Mouse (Mus musculus) kidney, embryonic 14.5 days (tissue): ENCODE data around the gene Camsap2. TPM values are rescaled to one million over a fixed set of nuclear protein-coding genes. Genes with fewer than 3 reads are reported as not detected.

Experiments
- ATAC-seq: fragments of 200-750 bp; cut with Nextera tagmentation; 2 replicates; pipeline ENCODE4 v1.8.0; 2017; ENCODE audit warnings: moderate number of reproducible peaks, mild to moderate bottlenecking, moderate TSS enrichment, moderate library complexity; ENCODE audit not compliant: low FRiP score, low TSS enrichment
- H3K27ac ChIP-seq: fragments of 300-500 bp; sonication (generic); 2 replicates; pipeline ENCODE4 v1.5.1; 2014; ENCODE audit warnings: low read depth, mild to moderate bottlenecking, low read length, moderate library complexity, mixed read lengths
- H3K27me3 ChIP-seq: fragments of 300-500 bp; sonication (generic); 2 replicates; pipeline ENCODE4 v1.6.1; 2014; ENCODE audit warnings: mild to moderate bottlenecking, low read length; ENCODE audit not compliant: control insufficient read depth, insufficient read depth
- H3K36me3 ChIP-seq: fragments of 300-500 bp; sonication (generic); 2 replicates; pipeline ENCODE4 v1.6.1; 2014; ENCODE audit warnings: low read length, mixed read lengths; ENCODE audit not compliant: control insufficient read depth, insufficient read depth
- H3K4me1 ChIP-seq: fragments of 300-500 bp; sonication (generic); 2 replicates; pipeline ENCODE4 v1.6.1; 2014; ENCODE audit warnings: low read length, mixed read lengths; ENCODE audit not compliant: control insufficient read depth, insufficient read depth
- H3K4me2 ChIP-seq: fragments of 300-500 bp; sonication (generic); replicated peaks from 2 replicates; pipeline ENCODE4 v1.6.1; 2014; ENCODE audit warnings: low read depth, mild to moderate bottlenecking, low read length
- H3K4me3 ChIP-seq: fragments of 300-500 bp; sonication (generic); 2 replicates; pipeline ENCODE4 v1.5.1; 2014; ENCODE audit warnings: mild to moderate bottlenecking, low read length
- H3K9ac ChIP-seq: fragments of 300-500 bp; sonication (generic); 2 replicates; pipeline ENCODE4 v1.6.1; 2014; ENCODE audit warnings: low read depth, mild to moderate bottlenecking, low read length, moderate library complexity
- H3K9me3 ChIP-seq: fragments of 300-500 bp; sonication (generic); 2 replicates; pipeline ENCODE4 v1.6.1; 2016; ENCODE audit warnings: low read length; ENCODE audit not compliant: control insufficient read depth
- WGBS: fragments of 180-500 bp; shearing (Covaris S2); extraction: QIAGEN DNeasy Blood & Tissue Kit; methylation state at CpG from one replicate; pipeline ENCODE4 v1.1.7; 2014; 5-methylcytosine and 5-hydroxymethylcytosine counted together
- polyA plus RNA-seq: library from polyadenylated mRNA; unstranded; fragments of >200 nt; fragmentation: Nextera tagmentation; extraction: Ambion mirVana; gene quantifications from 2 replicates; pipeline ENCODE4 v1.2.1, GENCODE M21; 2014

Camsap2 gene
- polyA plus RNA-seq, 1 experiment from 2014 or later, result 19.1 TPM

- H3K9me3 ChIP-seq, result no peaks in the 10 kb centered on the region
- H3K36me3 ChIP-seq, result no peaks in the 10 kb centered on the region
- no peak overlapping the region for H3K4me3 ChIP-seq
- no peak overlapping the region for H3K9ac ChIP-seq
- 94% methylated on average over 3 of the region's 3 CpGs for WGBS
- no peak for ATAC-seq
- H3K27ac ChIP-seq, result no peak overlapping the region
- H3K4me1 ChIP-seq, result no peaks in the 10 kb centered on the region
- H3K27me3 ChIP-seq, result no peaks in the 10 kb centered on the region
- no peak overlapping the region for H3K4me2 ChIP-seq
Observed at GRCm38 (mm10) chr1:136365986-136366385, 20.1 kb upstream of the Camsap2 start.

DNA sequence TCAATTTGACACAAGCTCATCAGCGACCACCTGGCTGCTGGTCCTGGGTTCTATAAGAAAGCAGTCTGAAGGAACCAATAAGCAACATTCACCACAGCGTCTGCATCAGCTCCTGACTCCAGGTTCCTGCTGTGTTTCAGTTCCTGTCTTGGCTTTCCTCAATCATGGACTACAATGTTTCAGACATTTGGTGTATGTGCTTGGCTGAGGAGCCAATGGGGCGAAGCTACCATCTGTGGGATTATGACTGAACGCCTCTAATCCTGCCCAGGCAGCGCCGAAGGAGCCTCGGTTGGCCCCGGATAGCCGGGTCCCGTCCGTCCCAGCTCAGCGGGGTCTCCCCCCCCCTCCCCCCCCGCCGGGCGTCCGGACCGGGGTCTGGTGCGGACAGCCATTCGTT, 18.8 kb upstream of the Camsap2 start:
- H3K9ac ChIP-seq, result no peak overlapping the region
- no peak overlapping the region for H3K27ac ChIP-seq
- no peaks in the 10 kb centered on the region for H3K4me1 ChIP-seq
- H3K9me3 ChIP-seq, result no peaks in the 10 kb centered on the region
- ATAC-seq, result no peak
- 75% methylated on average over 19 of the region's 19 CpGs for WGBS
- H3K4me3 ChIP-seq, result no peak overlapping the region
- no peaks in the 10 kb centered on the region for H3K27me3 ChIP-seq
- no peaks in the 10 kb centered on the region for H3K36me3 ChIP-seq
- no peak overlapping the region for H3K4me2 ChIP-seq

DNA sequence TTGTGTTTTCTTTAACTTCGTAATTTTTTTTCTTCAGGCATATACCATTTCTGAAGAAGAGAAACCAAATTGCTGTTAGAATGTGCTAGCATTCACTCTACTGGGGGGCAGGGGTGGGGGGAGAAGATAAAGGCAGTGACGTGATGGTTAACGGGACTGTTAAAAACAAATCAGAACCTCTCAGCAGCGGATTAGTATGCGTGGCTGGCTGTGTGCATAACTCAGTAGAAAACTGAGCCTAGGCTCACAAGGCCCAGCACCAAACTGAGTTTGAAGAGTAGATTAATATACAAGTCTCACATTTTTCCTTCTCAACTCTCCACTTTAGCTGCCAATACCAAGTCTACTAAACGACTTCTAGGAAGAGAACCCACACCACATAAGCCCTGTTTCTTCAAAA, 17.1 kb upstream of the Camsap2 start:
- no peak overlapping the region for H3K9ac ChIP-seq
- H3K27ac ChIP-seq, result no peak overlapping the region
- H3K4me3 ChIP-seq, result no peak overlapping the region
- no peak for ATAC-seq
- no peaks in the 10 kb centered on the region for H3K9me3 ChIP-seq
- no peak overlapping the region for H3K4me2 ChIP-seq
- H3K4me1 ChIP-seq, result no peaks in the 10 kb centered on the region
- H3K36me3 ChIP-seq, result no peaks in the 10 kb centered on the region
- H3K27me3 ChIP-seq, result no peaks in the 10 kb centered on the region
- 73% methylated on average over 6 of the region's 6 CpGs for WGBS

- ATAC-seq, result no peak
Observed at GRCm38 (mm10) chr1:136362567-136362966, 16.7 kb upstream of the Camsap2 start.

DNA sequence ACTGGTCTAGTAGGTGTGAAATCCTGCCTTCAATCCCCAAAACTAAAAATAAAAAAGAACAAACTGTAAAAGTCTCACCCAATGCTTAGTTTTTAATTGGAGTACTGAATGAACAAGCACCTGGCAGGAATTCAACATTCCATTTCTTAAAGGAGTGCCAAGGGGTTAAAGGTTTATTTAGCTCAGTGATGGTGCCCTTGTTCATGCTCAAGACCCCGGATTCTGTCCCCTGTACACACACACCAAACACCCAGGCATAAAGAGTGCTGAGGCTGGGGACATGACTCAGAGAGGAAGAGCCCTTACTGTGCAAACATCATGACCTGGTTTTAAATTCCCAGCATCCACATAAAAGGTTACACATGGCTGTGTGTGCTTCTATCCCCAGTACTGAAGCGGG, 15.5 kb upstream of the Camsap2 start:
- no peak overlapping the region for H3K27ac ChIP-seq
- ATAC-seq, result no peak
- H3K27me3 ChIP-seq, result no peaks in the 10 kb centered on the region
- H3K36me3 ChIP-seq, result no peaks in the 10 kb centered on the region
- H3K9ac ChIP-seq, result no peak overlapping the region
- no peaks in the 10 kb centered on the region for H3K9me3 ChIP-seq
- 70% methylated on average over 2 of the region's 2 CpGs for WGBS
- H3K4me2 ChIP-seq, result no peak overlapping the region
- H3K4me3 ChIP-seq, result no peak overlapping the region
- H3K4me1 ChIP-seq, result no peaks in the 10 kb centered on the region

More at GRCm38 (mm10) chr1:136362567-136362966, 16.7 kb upstream of the Camsap2 start:
- no peak overlapping the region for H3K27ac ChIP-seq
- no peaks in the 10 kb centered on the region for H3K4me1 ChIP-seq
- no peaks in the 10 kb centered on the region for H3K27me3 ChIP-seq
- no peaks in the 10 kb centered on the region for H3K9me3 ChIP-seq
- H3K9ac ChIP-seq, result no peak overlapping the region
- WGBS, result 54% methylated on average over 8 of the region's 8 CpGs
- H3K4me3 ChIP-seq, result no peak overlapping the region
- no peaks in the 10 kb centered on the region for H3K36me3 ChIP-seq
- H3K4me2 ChIP-seq, result no peak overlapping the region

DNA sequence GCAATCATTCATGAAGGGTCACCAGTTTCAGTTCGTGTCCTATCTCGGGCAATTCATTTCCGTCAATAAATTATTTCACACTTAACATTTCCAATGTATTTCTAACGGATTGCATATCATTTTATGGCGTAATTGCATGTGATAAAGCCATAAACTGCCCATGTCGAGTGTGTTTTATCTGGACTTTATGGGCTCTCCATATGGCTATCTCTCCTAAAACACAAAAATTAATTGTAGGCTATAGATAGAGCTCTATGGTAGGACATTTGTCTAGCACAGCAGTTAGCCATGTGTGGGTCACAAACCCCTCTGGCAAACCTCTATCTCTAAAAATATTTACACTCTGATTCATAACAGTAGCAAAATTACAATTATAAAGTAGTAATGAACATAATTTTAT, 15.0 kb upstream of the Camsap2 start:
- Histone ChIP-seq H3K27me3 (no peaks in the 10 kb centered on the region), H3K27ac (no peak overlapping the region), H3K9ac (no peak overlapping the region), H3K9me3 (no peaks in the 10 kb centered on the region), H3K4me1 (no peaks in the 10 kb centered on the region), H3K36me3 (no peaks in the 10 kb centered on the region), H3K4me3 (no peak overlapping the region), H3K4me2 (no peak overlapping the region)
- ATAC-seq, result no peak
- 60% methylated on average over 6 of the region's 6 CpGs for WGBS

- Histone ChIP-seq H3K9ac (no peak overlapping the region), H3K4me3 (no peak overlapping the region), H3K27ac (no peak overlapping the region), H3K4me2 (no peak overlapping the region), H3K36me3 (no peaks in the 10 kb centered on the region), H3K27me3 (no peaks in the 10 kb centered on the region), H3K9me3 (no peaks in the 10 kb centered on the region), H3K4me1 (no peaks in the 10 kb centered on the region)
- ATAC-seq, result no peak
- 79% methylated on average over 7 of the region's 7 CpGs for WGBS
Observed at GRCm38 (mm10) chr1:136358841-136359360, 13.0 kb upstream of the Camsap2 start.

DNA sequence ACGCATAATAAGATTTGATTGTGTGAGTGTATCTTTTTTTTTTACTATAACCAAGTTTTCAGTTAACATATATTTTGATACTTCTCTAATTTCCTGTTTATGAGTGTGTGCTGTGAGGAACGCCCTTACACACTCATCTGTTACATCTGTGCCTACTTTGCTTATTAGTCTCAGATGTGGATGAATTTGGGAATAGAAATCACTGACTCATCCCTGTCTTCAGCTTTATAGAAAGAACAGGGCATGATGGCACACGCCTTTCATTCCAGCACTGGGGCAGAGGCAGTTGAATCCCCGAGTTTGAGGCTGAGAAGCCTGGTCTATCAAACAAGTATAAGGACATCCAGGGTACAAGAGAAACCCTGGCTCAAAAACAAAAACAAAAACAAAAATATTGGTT, 9.7 kb upstream of the Camsap2 start:
- Histone ChIP-seq H3K4me1 (peaks cover under 1% of the 10 kb centered on the region; the same call in 1 of the 2 replicates), H3K4me3 (no peak overlapping the region), H3K27me3 (no peaks in the 10 kb centered on the region), H3K9ac (no peak overlapping the region), H3K4me2 (no peak overlapping the region), H3K9me3 (no peaks in the 10 kb centered on the region), H3K27ac (no peak overlapping the region), H3K36me3 (no peaks in the 10 kb centered on the region)
- 80% methylated on average over 4 of the region's 4 CpGs for WGBS
- no peak for ATAC-seq

- H3K27ac ChIP-seq, result no peak overlapping the region
- no peaks in the 10 kb centered on the region for H3K36me3 ChIP-seq
- no peak overlapping the region for H3K4me3 ChIP-seq
- peaks cover 7% of the 10 kb centered on the region; the same call in 1 of the 2 replicates for H3K4me1 ChIP-seq
- H3K4me2 ChIP-seq, result no peak overlapping the region
- H3K9me3 ChIP-seq, result no peaks in the 10 kb centered on the region
- ATAC-seq, result no peak
- WGBS, result 44% methylated on average over 3 of the region's 3 CpGs
- no peaks in the 10 kb centered on the region for H3K27me3 ChIP-seq
- no peak overlapping the region; the same call in 1 of the 2 replicates for H3K9ac ChIP-seq
Observed at GRCm38 (mm10) chr1:136350699-136351200, 4.8 kb upstream of the Camsap2 start.
